Mouse (Mus musculus) right cerebral cortex, adult 18-20 months (tissue): ENCODE measurements around the gene Gm20388.

Experiments used
- DNase-seq: peaks from one replicate; pipeline ENCODE4 v3.0.0; 2022; ENCODE audit warnings: mixed read lengths

Gene Gm20388

GRCm38 (mm10) chr8:124235536-124235935 lies 4324.9 kb downstream of the Gm20388 start:
- DNase-seq, result no peak

GRCm38 (mm10) chr8:124239350-124239749 lies 4328.7 kb downstream of the Gm20388 start:
- DNase-seq, result no peak

- no peak for DNase-seq
Measured at GRCm38 (mm10) chr8:124240932-124241331, 4330.3 kb downstream of the Gm20388 start.

GRCm38 (mm10) chr8:124242208-124242607 lies 4331.6 kb downstream of the Gm20388 start:
- DNase-seq, result no peak

- DNase-seq, result no peak
Measured at GRCm38 (mm10) chr8:124242913-124243312, 4332.3 kb downstream of the Gm20388 start.

- no peak for DNase-seq
Measured at GRCm38 (mm10) chr8:124247581-124247980, 4336.9 kb downstream of the Gm20388 start.

- DNase-seq, result no peak
Measured at GRCm38 (mm10) chr8:124248688-124249087, 4338.0 kb downstream of the Gm20388 start.

GRCm38 (mm10) chr8:124250255-124250654 lies 4339.6 kb downstream of the Gm20388 start:
- DNase-seq, result no peak

GRCm38 (mm10) chr8:124250785-124251184 lies 4340.1 kb downstream of the Gm20388 start:
- DNase-seq, result no peak

GRCm38 (mm10) chr8:124252533-124252950 lies 4341.9 kb downstream of the Gm20388 start:
- peak; percentile 32 for DNase-seq

- no peak for DNase-seq
Measured at GRCm38 (mm10) chr8:124253939-124254338, 4343.3 kb downstream of the Gm20388 start.

GRCm38 (mm10) chr8:124256841-124257240 lies 4346.2 kb downstream of the Gm20388 start:
- DNase-seq, result no peak

GRCm38 (mm10) chr8:124257363-124257762 lies 4346.7 kb downstream of the Gm20388 start:
- DNase-seq, result peak; percentile 63

- no peak for DNase-seq
Measured at GRCm38 (mm10) chr8:124259146-124259545, 4348.5 kb downstream of the Gm20388 start.

GRCm38 (mm10) chr8:124259925-124260324 lies 4349.3 kb downstream of the Gm20388 start:
- DNase-seq, result no peak

GRCm38 (mm10) chr8:124260371-124260770 lies 4349.7 kb downstream of the Gm20388 start:
- DNase-seq, result no peak

- no peak for DNase-seq
Measured at GRCm38 (mm10) chr8:124263058-124263457, 4352.4 kb downstream of the Gm20388 start.

- no peak for DNase-seq
Measured at GRCm38 (mm10) chr8:124264032-124264431, 4353.4 kb downstream of the Gm20388 start.

- no peak for DNase-seq
Measured at GRCm38 (mm10) chr8:124264671-124265070, 4354.0 kb downstream of the Gm20388 start.

- DNase-seq, result no peak
Measured at GRCm38 (mm10) chr8:124265130-124265529, 4354.5 kb downstream of the Gm20388 start.

GRCm38 (mm10) chr8:124265798-124266197 lies 4355.2 kb downstream of the Gm20388 start:
- no peak for DNase-seq

- DNase-seq, result no peak
Measured at GRCm38 (mm10) chr8:124267206-124267605, 4356.6 kb downstream of the Gm20388 start.

- DNase-seq, result no peak
Measured at GRCm38 (mm10) chr8:124270504-124270903, 4359.9 kb downstream of the Gm20388 start.

- DNase-seq, result no peak
Measured at GRCm38 (mm10) chr8:124270904-124271303, 4360.3 kb downstream of the Gm20388 start.

GRCm38 (mm10) chr8:124271518-124271917 lies 4360.9 kb downstream of the Gm20388 start:
- DNase-seq, result no peak

- DNase-seq, result no peak
Measured at GRCm38 (mm10) chr8:124272792-124273191, 4362.2 kb downstream of the Gm20388 start.
